Mouse (Mus musculus) cerebellum, adult 2 months (tissue): ENCODE measurements around the gene Tdp1. TPM values are rescaled to one million over a fixed set of nuclear protein-coding genes. Genes with fewer than 3 reads are reported as not detected.

Experiments
- DNase-seq, 2 experiments: peaks; one replicate each; pipeline ENCODE4 v3.0.0; 2021
- H3K27ac ChIP-seq: fragments of 200-500 bp; 2 replicates; pipeline ENCODE4 v1.5.1; 2012; ENCODE audit warnings: low read length, control low read depth, inconsistent platforms; ENCODE audit not compliant: insufficient read depth
- H3K27me3 ChIP-seq: fragments of 200-500 bp; 2 replicates; pipeline ENCODE4 v1.6.1; 2012; ENCODE audit warnings: inconsistent platforms, mild to moderate bottlenecking, low read length, moderate library complexity; ENCODE audit not compliant: control insufficient read depth, insufficient read depth
- H3K4me1 ChIP-seq: fragments of 200-500 bp; 2 replicates; pipeline ENCODE4 v1.6.1; 2011; ENCODE audit warnings: low read length; ENCODE audit not compliant: control insufficient read depth, insufficient read depth
- H3K4me3 ChIP-seq: fragments of 200-500 bp; replicated peaks from 2 replicates; pipeline ENCODE3; 2011; ENCODE audit warnings: mild to moderate bottlenecking, low read depth, low read length, control low read depth; ENCODE audit not compliant: insufficient read depth
- CTCF ChIP-seq: fragments of 200-500 bp; IDR thresholded peaks from 2 replicates; pipeline ENCODE4 v1.5.1; 2011; ENCODE audit warnings: low read depth, mild to moderate bottlenecking, control low read depth, low read length, moderate library complexity, borderline replicate concordance; ENCODE audit not compliant: insufficient read depth
- POLR2A ChIP-seq: fragments of 200-500 bp; IDR thresholded peaks from 2 replicates; pipeline ENCODE4 v1.6.1; 2011; ENCODE audit warnings: low read length, control low read depth, borderline replicate concordance; ENCODE audit not compliant: insufficient read depth
- WGBS: fragments of 180-500 bp; shearing (Covaris S2); methylation state at CpG from one replicate; pipeline ENCODE4 v1.1.7; 2018; 5-methylcytosine and 5-hydroxymethylcytosine counted together
- polyA plus RNA-seq: library from polyadenylated mRNA; depleted of rRNA; stranded (reverse); fragments of >200 nt; gene quantifications from 2 replicates; pipeline ENCODE4 v1.2.3, GENCODE M21; 2012

Tdp1 gene
- polyA plus RNA-seq, 1 experiment = 20.7 TPM

- no peak for DNase-seq
- H3K4me1 ChIP-seq = no peaks in the 10 kb centered on the region
- no peaks in the 10 kb centered on the region for H3K27me3 ChIP-seq
- TF ChIP-seq CTCF = no peak
- no peak for TF ChIP-seq POLR2A
- no peak overlapping the region for H3K4me3 ChIP-seq
- 92% methylated on average over 4 of the region's 4 CpGs for WGBS
- H3K27ac ChIP-seq = no peak overlapping the region
Observed at GRCm38 (mm10) chr12:99979541-99979940, 95.2 kb downstream of the Tdp1 start.

DNA sequence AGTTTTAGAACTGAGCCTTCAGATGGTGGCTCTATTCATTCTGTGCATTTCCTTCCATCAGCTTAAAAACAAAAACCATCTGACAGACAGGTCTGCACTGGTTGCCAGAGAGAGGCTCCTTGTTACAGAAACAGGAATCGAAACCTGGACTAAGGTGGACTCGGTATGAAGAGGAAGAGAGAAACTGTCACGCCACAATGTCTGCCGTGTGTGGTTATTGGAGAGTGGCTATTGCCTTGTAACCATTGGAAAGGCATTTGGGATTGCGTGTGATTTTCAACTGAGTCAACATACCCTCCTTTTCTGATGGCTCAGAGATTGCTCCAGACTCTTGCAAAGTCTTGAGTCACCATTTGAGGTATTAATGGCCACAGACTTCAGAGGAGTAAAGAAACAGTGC, 102.5 kb downstream of the Tdp1 start:
- no peak for DNase-seq
- Histone ChIP-seq H3K4me3 (no peak overlapping the region), H3K4me1 (no peaks in the 10 kb centered on the region; the same call in 1 of the 2 replicates), H3K27ac (no peak overlapping the region), H3K27me3 (no peaks in the 10 kb centered on the region)
- TF ChIP-seq CTCF (no peak), POLR2A (no peak)
- WGBS = 98% methylated on average over 5 of the region's 5 CpGs

DNA sequence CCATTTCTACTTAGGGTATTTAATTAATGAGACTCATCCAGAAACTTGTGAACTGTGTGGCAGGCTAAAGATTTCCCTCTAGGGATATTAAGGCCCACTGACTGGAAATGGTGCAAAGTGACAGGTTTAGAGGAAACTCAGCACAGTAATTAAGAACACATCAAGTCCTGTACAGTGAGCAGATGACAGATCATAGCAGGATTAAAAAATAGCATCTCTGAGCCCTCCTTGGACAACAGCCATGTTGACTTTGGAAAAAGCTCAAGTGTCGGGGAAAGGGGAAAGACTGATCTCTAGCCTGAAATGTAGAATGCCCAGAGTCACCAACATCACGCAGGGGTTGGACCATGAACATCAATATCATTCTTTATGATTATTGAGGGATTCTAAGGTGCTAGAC, 103.8 kb downstream of the Tdp1 start:
- H3K4me1 ChIP-seq = no peaks in the 10 kb centered on the region; the same call in 1 of the 2 replicates
- DNase-seq = no peak
- H3K27ac ChIP-seq = no peak overlapping the region
- TF ChIP-seq POLR2A = no peak
- no peak for TF ChIP-seq CTCF
- no peak overlapping the region for H3K4me3 ChIP-seq
- no peaks in the 10 kb centered on the region for H3K27me3 ChIP-seq
- WGBS = 26% methylated on average over 2 of the region's 2 CpGs

DNA sequence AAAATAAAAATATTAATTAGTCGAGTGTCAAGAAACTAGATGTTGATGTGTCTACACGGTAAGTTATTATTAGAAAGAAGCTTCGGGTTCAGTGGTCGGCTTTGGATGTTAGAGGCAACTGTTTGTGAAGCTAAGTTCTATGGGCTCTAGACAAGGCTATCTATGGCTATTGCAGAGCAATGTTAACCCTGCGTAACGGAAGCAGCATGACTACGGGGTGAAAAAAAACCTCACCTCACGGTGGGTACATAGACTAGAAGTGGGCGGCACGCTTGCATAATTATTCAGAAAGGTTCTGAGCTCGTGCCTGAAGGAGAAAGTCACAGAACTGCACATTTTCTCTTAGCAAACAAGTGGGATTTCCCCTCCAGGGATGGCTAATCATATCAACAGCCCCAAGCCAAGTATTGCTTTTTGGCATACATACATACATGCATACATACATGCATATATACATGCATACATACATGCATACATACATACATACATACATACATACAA, 108.1 kb downstream of the Tdp1 start:
- Histone ChIP-seq H3K27ac (no peak overlapping the region), H3K27me3 (no peaks in the 10 kb centered on the region), H3K4me1 (no peaks in the 10 kb centered on the region; the same call in 1 of the 2 replicates), H3K4me3 (no peak overlapping the region)
- DNase-seq = no peak
- 93% methylated on average over 11 of the region's 11 CpGs for WGBS
- no peak for TF ChIP-seq CTCF
- TF ChIP-seq POLR2A = no peak

- DNase-seq = no peak
- 69% methylated on average over 10 of the region's 10 CpGs for WGBS
- TF ChIP-seq CTCF = no peak
- TF ChIP-seq POLR2A = no peak
- H3K4me1 ChIP-seq = no peaks in the 10 kb centered on the region
- H3K27ac ChIP-seq = no peak overlapping the region
- H3K27me3 ChIP-seq = no peaks in the 10 kb centered on the region
- H3K4me3 ChIP-seq = no peak overlapping the region
Observed at GRCm38 (mm10) chr12:99993146-99993890, 109.0 kb downstream of the Tdp1 start.

DNA sequence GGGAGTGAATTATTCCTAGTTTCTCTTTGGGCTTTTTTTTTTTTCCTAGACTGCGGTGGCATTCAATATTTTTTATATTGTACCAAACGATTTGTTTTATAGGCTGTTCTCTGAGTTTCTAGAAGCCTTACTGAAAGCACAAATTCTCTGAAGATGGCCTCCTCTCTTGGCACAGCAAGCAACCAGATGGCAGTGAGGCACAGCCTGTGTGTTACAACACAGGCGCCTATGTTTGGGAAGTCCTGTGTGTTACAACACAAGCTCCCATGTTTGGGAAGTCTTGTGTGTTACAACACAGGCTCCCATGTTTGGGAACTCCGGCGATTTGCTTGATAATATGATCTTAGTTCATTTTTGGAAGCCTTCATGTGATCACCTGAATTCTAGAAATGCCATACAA, 111.6 kb downstream of the Tdp1 start:
- TF ChIP-seq CTCF = no peak
- TF ChIP-seq POLR2A = no peak
- no peak for DNase-seq
- no peak overlapping the region for H3K4me3 ChIP-seq
- 77% methylated on average over 5 of the region's 5 CpGs for WGBS
- H3K27me3 ChIP-seq = no peaks in the 10 kb centered on the region
- H3K4me1 ChIP-seq = no peaks in the 10 kb centered on the region
- H3K27ac ChIP-seq = no peak overlapping the region

DNA sequence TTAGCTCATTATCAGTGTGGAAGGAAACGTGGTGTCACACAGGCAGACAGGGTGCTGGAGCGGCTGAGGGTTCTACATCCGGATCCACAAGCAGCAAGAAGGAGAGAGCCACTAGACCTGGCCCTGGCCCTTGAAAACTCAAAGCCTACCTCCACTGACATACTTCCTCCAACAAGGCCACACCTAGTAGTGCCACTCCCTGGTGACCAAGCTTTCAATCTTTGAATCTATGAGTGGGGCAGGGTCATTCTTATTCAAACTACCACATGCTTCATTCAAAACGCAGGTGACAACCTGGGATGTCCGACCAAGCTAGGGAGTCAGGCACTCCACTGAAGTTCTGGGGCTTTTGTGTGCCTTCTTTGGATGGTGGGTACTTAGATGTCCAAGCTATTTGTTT, 115.4 kb downstream of the Tdp1 start:
- no peak for TF ChIP-seq CTCF
- no peak for TF ChIP-seq POLR2A
- Histone ChIP-seq H3K4me1 (peaks cover 14% of the 10 kb centered on the region; the same call in 1 of the 2 replicates), H3K27me3 (no peaks in the 10 kb centered on the region), H3K27ac (no peak overlapping the region), H3K4me3 (no peak overlapping the region)
- DNase-seq = no peak
- WGBS = 97% methylated on average over 5 of the region's 5 CpGs

GRCm38 (mm10) chr12:100000381-100000780, 116.1 kb downstream of the Tdp1 start:
- Histone ChIP-seq H3K4me3 (no peak overlapping the region), H3K27me3 (no peaks in the 10 kb centered on the region), H3K4me1 (peaks cover 14% of the 10 kb centered on the region; the same call in 1 of the 2 replicates), H3K27ac (no peak overlapping the region)
- 71% methylated on average over 7 of the region's 7 CpGs for WGBS
- DNase-seq = no peak
- TF ChIP-seq POLR2A (no peak), CTCF (no peak)
